Mouse (Mus musculus): Measurements from ENCODE around the gene St8sia4.

The St8sia4 gene

DNA sequence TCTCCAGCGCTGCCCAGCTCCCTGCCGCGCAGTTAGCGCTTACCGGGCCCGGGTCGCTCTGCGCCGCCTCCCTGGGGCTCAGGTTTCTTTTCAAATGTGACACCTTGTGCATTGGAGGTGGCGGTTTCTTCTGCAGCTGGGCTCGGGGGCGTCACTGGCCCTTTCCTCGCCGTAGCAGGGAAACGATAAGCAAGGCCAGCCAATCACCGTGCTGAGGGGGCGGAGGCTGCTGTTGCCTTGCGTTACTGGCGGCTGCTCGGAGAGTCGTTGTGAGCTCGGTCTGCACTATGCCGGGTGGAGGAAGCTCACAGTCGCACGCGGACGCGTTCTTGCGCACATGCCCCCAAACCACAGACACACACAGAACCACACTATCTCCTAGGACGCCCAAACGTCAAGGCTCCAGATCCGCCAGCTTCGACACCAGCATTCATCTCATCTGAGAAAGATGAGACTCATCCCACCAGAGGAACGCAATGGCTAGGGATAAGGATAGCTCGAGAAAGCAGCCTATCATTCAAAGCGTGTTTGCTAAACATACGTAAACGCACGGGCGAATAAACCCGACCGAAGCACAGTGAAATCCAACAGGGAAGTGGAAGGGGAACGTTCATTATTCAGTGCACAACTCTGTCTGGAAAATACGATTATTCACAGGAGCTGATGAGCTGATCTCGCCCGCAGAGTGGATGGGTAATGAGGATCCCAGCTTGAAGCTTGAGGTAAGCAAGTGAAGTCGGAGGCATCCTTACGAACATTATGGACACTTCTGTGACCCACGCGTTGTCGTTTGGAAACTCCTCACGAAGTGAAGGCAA, at the start of gene St8sia4:
Gene St8sia4, minus strand, starts transcription at position 137 of the 818 bp plus-strand sequence.
- peak; percentile 85 for DNase-seq (ENCODE audit: inconsistent ontology term)

DNA sequence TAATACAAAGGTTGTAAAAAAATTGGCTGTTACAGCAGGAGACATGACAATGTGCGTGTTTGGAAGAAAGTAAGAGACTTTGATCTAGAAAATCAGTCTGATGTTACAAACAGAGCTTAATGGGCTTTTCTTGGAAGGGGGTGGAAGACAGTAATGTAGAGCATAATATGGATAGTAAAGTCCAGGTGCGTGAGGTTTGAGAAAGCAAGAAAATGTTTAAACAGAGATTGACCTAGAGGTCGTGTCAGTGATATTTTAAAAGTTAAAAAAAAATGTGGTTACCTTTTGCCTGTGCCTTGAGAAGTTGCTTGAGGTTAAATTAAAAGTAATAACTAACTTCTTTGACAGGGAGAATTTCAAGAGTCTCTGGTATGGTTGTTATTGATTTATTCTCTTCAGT, 41.8 kb upstream of the St8sia4 start:
- no peak for DNase-seq (ENCODE audit: inconsistent ontology term)

DNA sequence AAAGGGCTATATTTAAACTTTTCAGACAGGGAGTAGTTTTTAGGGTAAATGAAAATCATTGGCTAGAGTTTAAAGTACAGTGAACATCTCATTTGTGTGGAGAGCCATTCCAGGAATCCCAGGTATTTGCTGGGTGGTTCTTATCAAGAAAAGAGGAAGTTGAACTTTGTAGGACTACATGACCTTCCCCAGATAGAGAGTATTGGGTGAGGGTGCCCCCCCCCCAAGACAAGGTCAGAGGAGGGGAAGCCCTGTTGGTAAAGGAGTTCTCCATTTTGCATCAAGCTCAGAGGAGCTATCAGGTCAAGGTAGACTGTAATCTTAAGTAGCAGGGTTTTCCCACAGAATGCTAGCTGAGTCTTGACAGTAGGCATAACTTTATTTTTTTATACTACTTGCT, 32.5 kb upstream of the St8sia4 start:
- no peak for DNase-seq (ENCODE audit: inconsistent ontology term)

DNA sequence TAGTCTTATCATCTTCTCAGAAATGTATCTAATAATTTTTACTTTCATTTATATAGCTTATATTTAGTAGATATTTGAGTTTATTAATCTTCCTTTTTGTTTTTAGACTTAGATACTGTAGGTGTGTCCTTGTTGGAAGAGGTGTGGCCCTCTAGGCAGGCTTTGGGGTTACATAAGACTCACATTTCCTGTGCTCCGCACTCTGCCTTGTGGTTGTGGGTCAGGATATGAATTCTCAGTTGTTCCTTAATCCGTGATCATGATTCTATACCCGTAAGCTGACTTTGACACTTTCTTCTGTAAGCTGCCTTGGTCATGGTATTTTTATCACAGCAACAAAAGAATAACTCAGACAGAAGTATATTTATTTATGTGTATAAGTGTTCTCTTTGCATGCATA, 6.7 kb upstream of the St8sia4 start:
- DNase-seq (ENCODE audit: inconsistent ontology term) = no peak

DNA sequence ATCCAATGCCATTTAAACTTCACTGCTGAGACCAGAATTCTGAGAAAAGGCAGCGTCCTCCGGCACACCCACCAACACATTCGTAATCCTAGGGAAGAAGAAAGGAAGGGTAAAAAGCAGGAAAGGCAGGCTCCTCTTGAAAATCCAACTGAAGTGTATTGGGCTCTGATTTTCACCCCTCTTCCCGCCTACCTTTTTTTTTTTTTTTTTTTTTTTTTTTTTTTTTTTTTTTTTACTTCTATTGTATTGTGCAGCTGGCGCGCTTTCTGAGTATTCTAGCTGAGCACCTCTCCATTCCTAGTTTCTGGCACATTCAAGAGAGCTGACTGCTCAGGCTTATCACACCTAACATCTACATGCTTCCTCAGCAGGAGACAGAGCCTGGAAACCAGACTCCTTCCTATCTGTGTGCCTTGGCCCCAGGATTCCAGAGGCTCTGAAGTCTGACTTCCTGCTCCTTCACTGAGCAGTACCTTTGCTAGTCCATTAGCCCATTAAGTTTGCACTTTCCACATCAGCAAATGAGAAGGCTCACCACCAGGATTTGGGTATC, 958 bp upstream of the St8sia4 start:
- peak; percentile 2 for DNase-seq (ENCODE audit: inconsistent ontology term)

DNA sequence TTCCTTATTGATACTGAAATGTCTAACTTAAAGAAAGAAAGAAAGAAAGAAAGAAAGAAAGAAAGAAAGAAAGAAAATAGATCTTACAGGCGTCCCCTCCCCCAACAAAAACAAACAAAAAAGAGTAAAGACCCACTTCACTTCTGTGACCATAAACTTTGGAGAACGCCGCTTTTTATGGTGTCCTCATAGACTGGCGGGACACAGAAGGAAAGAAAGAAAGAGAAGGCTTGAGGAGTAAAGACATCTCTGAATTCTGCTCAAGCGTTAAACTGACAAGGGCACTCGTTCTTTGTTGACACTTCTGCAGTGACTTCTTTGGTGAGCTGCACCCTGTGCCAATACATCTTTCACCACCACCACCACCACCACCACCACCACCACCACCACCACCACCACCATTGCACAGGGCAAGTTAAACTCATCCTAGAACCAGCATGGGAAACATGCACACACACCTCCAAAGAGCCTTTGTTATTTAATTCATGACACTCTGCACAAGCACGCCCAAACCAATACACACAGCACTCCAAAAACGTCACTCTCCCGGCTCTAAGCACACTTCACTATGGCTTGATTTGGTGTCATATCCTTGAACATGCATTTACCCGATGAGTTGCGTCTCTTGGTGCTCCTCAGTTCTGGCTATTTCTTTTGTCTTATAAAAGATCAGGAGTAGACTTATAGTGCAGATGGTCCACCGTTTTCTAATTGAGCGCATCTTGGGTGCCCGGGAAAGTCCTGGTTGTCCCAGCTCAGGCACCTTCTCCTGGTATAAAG, 640 bp downstream of the St8sia4 start:
- DNase-seq (ENCODE audit: inconsistent ontology term) = peak; percentile 41

DNA sequence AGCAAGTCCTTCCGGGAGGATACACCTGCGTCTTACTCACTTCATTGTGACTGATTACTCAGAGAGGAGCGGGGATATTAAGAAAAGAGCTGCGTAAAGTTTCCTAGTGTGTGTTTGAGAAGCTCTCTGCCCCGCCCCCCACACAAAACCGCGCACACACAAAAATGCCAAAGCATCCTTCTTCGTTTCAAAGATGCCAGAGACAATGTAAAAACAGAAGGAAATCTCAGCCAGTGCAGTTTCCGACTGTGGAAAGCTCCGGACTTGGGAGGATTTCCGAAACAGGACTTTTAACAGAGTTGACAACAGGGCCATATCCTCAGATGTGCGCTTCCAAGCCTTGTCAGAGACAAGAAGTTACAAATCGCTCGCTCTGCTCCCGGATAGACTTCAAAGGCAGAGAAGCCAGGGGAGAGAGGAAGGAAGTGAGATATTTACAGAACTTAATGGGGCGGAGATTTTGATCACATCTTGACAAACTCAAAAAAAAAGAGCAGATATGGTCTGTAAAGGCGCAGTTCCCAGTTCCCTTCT, 1.4 kb downstream of the St8sia4 start:
- DNase-seq (ENCODE audit: inconsistent ontology term) = peak; percentile 42

DNA sequence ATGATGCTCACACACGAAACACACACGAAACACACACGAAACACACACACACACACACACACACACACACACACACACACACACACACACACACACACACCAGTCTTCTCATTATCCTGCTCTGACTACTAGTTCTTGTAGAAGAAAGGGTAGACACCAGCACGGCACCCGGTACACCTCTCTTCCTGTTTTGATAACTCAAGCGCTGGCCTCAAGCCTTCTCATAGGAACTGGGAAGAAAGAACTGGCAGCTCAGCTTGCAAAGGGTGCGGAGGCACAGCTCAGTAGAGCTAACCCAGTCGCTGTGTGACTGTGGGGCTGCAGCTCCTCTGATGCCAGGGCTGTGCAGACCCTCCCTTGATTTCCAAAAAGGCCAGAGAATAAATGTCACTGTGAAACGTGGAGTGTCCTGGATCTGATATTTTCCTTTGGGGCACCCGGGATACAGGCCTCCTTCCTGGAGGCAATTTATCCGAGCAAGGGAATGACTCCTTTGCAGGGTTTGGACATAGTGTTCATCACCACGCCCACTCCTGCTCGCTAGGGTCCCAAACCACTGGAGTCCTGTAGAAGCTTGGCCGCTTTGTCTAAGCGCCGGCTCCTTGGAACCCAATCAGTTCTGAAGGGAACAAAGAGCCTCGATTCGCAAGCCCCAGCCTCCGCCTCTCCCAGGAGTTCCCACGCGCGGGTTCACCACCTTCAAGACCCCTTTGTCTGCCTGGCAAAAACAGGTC, 2.2 kb downstream of the St8sia4 start:
- peak; percentile 21 for DNase-seq (ENCODE audit: inconsistent ontology term)

DNA sequence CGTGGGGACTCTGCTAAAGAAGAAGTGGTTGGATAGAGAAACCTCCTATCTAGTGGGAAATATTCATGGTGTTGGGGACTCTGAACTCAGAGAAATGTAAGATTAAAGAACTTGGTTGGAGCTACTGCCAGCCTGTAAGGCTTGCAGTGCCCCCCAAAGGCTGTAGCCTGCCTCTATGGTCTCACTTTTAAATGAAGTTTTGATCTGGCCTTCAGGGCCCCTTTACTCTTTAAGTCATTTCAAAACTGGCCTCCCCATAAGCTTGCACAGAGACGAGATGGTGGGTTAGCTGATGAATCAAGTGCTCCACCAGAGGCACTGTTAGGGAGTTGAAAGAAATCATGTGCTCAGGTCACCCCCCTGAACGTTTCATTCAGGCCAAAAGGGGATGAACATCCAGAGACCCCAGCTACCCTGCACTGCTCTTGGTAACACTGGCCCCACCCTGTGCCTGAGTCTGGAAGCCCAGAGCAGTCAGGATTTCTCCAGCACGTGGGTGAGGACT, 3.0 kb downstream of the St8sia4 start:
- DNase-seq (ENCODE audit: inconsistent ontology term) = peak; percentile 10

DNA sequence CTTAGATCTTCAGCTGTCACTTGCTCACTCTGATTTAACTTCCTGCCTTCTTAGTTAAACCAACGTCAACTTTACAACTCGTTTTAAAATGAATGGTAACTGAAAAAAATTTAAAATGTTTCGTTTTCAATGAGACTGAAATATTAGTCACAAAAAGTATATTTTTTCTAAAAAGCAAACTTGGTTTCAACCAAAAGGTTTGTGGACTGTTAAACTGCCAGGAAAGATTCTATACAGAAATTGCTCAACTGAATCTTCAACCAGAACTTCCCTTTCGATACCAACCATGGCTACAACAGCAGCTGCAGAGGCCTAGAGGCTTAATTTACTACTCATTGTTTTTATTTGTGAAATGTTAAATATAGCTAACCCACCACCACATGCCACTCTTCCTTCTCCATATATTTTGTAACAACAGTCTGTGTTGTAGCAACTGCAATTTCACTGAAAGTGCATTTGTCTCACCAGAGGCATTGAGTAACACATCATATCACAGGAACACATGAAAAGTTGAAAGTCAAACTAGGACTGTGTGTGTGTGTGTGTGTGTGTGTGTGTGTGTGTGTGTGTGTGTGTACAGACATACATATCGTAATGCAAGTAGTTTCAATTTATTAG, 10.2 kb downstream of the St8sia4 start:
- no peak for DNase-seq (ENCODE audit: inconsistent ontology term)

DNA sequence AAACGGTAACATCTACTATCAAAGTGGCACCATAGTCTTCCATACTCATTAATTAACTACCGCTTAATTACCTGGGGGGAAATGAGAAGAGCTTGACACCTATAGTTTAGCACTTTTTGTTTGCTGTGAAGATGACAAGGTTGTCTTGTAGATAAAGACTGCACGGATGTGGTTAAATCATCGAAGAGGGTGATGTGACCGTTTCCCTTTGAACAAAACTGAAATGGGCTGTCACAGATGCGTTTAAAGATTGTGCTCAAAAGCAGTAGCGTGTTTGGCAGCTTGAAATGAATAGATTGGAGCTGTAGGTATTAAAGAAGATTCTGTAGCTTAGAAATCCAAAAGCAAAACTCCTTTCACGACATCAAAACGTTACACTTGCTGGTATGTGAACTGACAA, 11.8 kb downstream of the St8sia4 start:
- DNase-seq (ENCODE audit: inconsistent ontology term) = no peak

DNA sequence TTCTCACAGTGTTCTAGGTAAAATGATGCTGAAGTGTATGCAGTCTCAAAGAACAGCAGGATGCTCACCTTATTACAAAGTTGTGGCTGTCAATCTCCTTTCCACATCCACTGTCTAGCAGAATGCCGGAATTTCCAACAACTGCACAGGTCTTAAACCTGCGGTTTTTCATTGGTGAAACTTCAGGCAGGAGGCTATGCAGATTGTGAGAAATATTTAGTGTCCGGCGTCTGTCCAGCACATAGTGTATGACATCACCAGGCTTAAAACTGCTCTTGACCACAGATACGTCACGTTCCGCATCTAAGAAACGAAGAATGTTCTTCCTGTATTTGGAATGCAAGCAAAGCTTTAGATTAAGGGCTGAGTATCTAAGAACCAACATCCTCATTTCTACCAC, 13.9 kb downstream of the St8sia4 start:
- no peak for DNase-seq (ENCODE audit: inconsistent ontology term)

DNA sequence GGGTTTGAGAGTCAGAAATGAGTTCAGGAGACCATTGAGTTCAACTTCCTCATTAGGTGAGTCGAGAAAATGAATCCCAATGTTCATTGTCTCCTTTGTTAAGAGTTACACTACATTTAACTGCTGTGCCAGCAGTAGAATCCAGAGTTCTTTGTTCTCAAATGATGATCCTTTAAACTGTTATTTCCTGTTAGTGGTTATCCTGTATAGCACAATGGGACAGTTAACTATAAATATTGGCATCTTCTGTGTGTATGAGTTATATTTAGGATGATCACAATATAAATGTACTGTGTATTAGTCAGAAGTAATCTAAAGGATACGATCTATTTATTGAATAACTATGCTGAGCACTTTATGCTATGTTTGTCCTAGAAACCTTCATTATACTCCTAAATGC, 23.1 kb downstream of the St8sia4 start:
- DNase-seq (ENCODE audit: inconsistent ontology term) = peak; percentile 46

DNA sequence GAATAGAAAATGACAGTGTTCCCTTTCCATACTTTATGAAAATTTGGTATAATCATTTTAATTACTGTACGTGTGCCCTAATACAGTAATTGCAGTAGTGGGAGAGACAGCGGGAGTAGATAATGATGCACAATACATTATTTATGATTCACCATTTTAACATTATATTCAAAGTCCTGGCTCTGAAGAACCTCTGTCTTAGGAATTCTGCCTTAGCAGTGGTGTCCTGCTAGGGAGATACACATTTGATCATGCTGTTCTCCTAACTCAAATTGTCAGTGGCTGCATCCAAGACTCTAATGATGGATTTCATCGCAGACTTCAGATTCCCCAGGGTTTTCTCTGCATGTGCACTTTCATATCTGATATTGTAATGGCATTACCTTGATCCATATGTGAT, 28.4 kb downstream of the St8sia4 start:
- DNase-seq (ENCODE audit: inconsistent ontology term) = no peak

DNA sequence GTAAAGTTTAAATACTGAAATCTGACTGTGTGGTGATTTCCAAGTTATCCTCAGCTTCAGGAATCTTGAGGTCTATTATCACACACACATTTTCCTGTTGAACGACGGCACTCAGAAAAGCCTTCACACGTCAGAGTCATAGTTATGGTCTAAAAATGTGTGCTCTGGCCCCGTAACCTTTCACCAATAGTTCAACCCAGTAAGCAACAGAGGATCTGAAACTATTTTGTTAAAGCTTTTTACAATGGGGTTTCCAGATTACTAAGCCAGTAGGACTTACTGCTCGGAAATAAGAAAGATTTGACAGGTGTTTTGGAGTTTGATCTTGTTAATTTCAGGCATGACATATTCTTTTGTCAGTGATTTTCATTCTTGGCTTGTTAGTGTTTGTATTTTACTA, 43.0 kb downstream of the St8sia4 start:
- DNase-seq (ENCODE audit: inconsistent ontology term) = no peak

DNA sequence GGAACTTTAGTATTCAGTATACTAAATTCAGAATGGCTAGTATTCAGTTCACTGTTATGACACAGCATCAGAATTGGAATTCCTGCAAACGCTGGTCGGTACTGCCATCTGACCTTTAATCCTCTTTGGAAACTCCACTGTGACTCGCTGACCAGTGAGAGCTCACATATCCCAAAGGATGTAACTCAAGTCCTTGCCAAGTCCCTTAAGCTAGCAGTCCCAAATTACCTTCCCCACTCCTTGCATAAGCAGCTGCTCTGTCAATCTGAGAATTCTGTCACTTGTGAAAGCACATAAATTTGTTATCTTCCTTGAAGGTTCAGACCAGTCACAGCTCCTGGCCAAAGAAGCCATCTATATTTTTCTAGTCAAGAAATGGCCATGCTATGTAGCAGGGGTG, 48.7 kb downstream of the St8sia4 start:
- DNase-seq (ENCODE audit: inconsistent ontology term) = no peak

DNA sequence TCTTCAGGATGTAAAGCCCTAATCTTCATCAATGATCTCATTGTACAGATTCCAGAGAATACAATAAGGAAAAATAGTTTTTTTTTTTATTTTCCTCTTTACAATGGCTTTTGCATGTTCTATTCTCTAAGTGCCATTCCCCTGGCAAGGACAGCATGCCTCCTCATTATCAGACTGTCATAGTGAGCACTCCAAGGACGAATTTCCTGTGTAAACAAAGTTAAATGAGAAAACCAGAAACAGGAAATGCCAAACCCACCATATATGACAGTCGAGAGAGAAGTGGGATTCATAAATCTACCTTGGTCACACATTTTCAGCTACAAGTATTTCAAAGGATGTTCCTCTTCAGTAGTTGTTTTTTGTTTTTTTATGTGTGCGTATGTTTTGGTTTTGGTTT, 49.2 kb downstream of the St8sia4 start:
- no peak for DNase-seq (ENCODE audit: inconsistent ontology term)

DNA sequence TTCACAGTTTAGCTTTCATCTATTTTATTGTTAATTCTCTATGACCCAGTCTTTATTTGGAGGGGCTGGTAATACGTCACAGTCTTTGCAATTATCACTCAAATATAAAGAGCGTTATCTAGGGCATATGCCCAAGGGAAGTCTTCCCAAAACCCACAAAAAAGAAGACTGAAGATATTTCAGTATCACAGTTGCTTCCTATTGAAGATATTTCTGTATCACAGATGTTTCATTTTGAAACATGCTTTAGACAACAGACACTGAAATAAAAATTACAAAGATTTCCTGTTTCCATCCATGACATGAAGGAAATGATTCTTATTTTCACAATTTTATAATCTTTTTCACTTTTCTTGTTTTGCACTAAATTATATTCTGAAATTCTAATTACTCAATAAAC, 57.4 kb downstream of the St8sia4 start:
- DNase-seq (ENCODE audit: inconsistent ontology term) = no peak

DNA sequence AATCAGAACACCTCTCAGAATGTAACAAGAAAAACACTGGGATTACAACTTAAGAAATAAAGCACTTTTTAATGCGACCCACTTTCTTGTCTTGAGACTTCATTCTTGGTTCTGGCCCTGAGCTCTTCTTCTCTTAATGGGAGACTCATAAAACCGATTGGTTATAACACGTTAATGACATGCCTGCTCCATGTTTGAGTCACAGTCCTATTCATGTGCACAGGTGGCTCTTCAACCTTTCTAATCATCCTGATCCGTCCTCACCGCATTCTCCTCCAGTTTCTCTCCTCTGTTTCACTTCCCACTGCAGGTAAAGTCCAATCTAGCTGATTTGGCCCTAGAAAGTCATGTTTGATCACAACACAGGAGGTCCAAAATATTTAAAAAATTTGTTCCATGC, 58.3 kb downstream of the St8sia4 start:
- no peak for DNase-seq (ENCODE audit: inconsistent ontology term)

DNA sequence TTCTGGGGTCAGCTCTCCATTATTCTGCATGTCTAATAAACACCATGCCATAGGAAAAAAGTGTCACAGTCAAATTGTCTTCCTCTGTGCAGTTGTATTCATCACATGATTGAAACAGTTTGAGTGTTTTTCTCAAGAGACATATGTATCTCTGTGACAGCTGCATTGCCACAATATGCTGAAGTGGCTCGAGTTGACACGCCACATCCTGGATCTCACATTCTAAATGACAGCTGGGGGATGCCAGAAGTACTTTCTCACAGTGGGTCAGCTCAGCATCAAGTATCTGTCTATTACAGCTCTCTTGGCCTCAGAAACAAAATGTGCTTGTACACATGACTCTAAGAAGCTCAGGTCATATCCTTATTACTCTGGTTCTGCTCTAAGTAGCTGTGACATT, 61.9 kb downstream of the St8sia4 start:
- DNase-seq (ENCODE audit: inconsistent ontology term) = no peak

DNA sequence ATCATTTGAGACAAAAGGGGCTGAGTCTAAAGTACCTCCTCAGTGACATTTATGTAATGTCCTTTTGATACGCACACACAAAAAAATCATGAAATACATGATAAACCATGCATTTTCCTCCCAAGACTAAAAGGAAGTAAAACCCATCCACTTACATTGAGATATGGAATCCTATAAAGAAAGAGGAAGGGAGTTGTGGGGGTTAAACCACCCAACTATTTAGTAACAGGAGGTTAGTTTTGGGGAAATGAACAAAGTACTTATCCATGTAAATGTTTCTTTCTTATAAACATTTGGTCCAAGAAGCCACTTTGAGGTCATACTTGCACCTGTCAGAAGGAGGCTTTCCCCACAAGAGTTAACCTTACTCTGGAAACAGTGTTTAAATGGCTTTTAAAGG, 69.3 kb downstream of the St8sia4 start:
- no peak for DNase-seq (ENCODE audit: inconsistent ontology term)

All from Muller cell, postnatal 12 days (primary cell).